Mouse (Mus musculus) heart, adult 2 months (tissue): ENCODE measurements around the gene Cst8. TPM values are rescaled to one million over a fixed set of nuclear protein-coding genes. Genes with fewer than 3 reads are reported as not detected.
"Not testable (repeated sequence)": the region's sequence is repeated elsewhere in the genome, so short reads cannot be mapped to it uniquely, and the experiment has no call there.

Experiments used
- DNase-seq, 2 experiments: peaks; one replicate each; pipeline ENCODE4 v3.0.0; 2021
- H3K27ac ChIP-seq: fragments of 200-600 bp; 2 replicates; pipeline ENCODE4 v1.8.1; 2022
- H3K27me3 ChIP-seq: fragments of 200-500 bp; 2 replicates; pipeline ENCODE4 v1.6.1; 2012; ENCODE audit warnings: mild to moderate bottlenecking, low read length, inconsistent platforms, mixed read lengths; ENCODE audit not compliant: control insufficient read depth, insufficient read depth
- H3K36me3 ChIP-seq: fragments of 200-500 bp; 2 replicates; pipeline ENCODE4 v1.6.1; 2012; ENCODE audit warnings: low read length, inconsistent platforms; ENCODE audit not compliant: control insufficient read depth, insufficient read depth
- H3K4me1 ChIP-seq: fragments of 200-500 bp; 2 replicates; pipeline ENCODE4 v1.6.1; 2011; ENCODE audit warnings: low read length; ENCODE audit not compliant: control insufficient read depth, insufficient read depth
- H3K4me3 ChIP-seq: fragments of 200-600 bp; 2 replicates; pipeline ENCODE4 v1.8.1; 2022
- H3K79me2 ChIP-seq: fragments of 200-500 bp; replicated peaks from 2 replicates; pipeline ENCODE4 v1.6.1; 2012; ENCODE audit warnings: mild to moderate bottlenecking, inconsistent platforms, low read length, moderate library complexity, mixed read lengths; ENCODE audit not compliant: control insufficient read depth, insufficient read depth
- H3K9ac ChIP-seq: fragments of 200-500 bp; 2 replicates; pipeline ENCODE4 v1.6.1; 2012; ENCODE audit warnings: low read depth, mild to moderate bottlenecking, control low read depth, inconsistent platforms, low read length, mixed read lengths
- CTCF ChIP-seq: fragments of 200-600 bp; IDR thresholded peaks from 2 replicates; pipeline ENCODE4 v1.8.1; 2022; ENCODE audit warnings: antibody characterized with exemption, mild to moderate bottlenecking, moderate library complexity
- EP300 ChIP-seq: fragments of 200-500 bp; IDR thresholded peaks from 2 replicates; pipeline ENCODE4 v1.6.1; 2011; ENCODE audit warnings: low read depth, low read length, control low read depth; ENCODE audit not compliant: insufficient read depth
- POLR2A ChIP-seq: fragments of 200-500 bp; IDR thresholded peaks from 2 replicates; pipeline ENCODE4 v1.6.1; 2011; ENCODE audit warnings: mild to moderate bottlenecking, low read depth, low read length, control low read depth; ENCODE audit not compliant: insufficient read depth
- WGBS: fragments of 180-500 bp; shearing (Covaris S2); methylation state at CpG from one replicate; pipeline ENCODE4 v1.1.7; 2018; 5-methylcytosine and 5-hydroxymethylcytosine counted together
- intact Hi-C: fragments of 180-260 bp; cut with DNase I; formaldehyde crosslinking; loops from one replicate; pipeline ENCODE4 v1.15.1; 2025
- long read RNA-seq: library from polyadenylated mRNA; stranded (forward); transcript quantifications from one replicate; pipeline ENCODE4 v2.0.0, GENCODE M21; 2021
- polyA plus RNA-seq: library from polyadenylated mRNA; depleted of rRNA; stranded (reverse); fragments of >200 nt; gene quantifications from 2 replicates; pipeline ENCODE4 v1.2.3, GENCODE M21; 2012; rRNA removed
- total RNA-seq, 2 experiments: library from RNA; stranded (reverse); gene quantifications; 2 replicates each; pipeline ENCODE4 v1.2.3; 2021

Gene Cst8
- not detected for total RNA-seq
- polyA plus RNA-seq: not detected in 2 replicates
- long read RNA-seq: 0 reads

GRCm38 (mm10) chr2:148798485-148798884 lies at the start of gene Cst8:
Cst8 (plus strand) TSS chr2:148798785.
- H3K36me3 ChIP-seq: no peaks in the 10 kb centered on the region
- TF ChIP-seq CTCF: no peak
- no peak for TF ChIP-seq POLR2A
- TF ChIP-seq EP300: no peak
- H3K27me3 ChIP-seq: no peaks in the 10 kb centered on the region
- H3K4me1 ChIP-seq: no peaks in the 10 kb centered on the region
- no peak within 1 kb of the TSS for H3K27ac ChIP-seq
- intact Hi-C loops: no loop called here
- no peak within 1 kb of the TSS for H3K4me3 ChIP-seq
- 83% methylated on average over 1 of the region's 1 CpGs for WGBS
- H3K9ac ChIP-seq: no peak within 1 kb of the TSS
- no peaks in the 10 kb centered on the region for H3K79me2 ChIP-seq
- no peak for DNase-seq

DNA sequence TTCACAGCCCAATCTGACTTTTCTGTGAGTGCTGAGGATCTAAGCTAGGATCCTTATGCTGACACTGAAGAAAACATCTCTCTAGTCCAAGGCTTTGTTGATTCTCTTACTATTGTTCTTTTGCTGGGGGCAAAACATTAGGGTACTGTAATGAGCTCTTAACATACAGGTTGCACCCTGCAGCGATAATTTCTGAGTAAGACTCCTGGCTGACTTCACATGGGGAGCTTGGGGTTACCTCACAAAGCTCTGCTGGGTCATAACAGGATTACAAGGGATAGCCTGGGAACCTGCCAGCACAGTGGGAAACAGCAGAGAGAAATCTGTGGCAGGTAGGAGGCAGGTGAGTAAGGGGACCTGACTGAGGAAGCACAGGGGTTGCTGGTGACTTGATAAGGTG lies 48.5 kb upstream of the Cst8 start, which contains the start of gene Cstl1:
Gene Cstl1 (plus strand): TSS at position 301 of the 400 bp plus-strand sequence.
- H3K27ac ChIP-seq: no peak within 1 kb of the TSS
- DNase-seq: no peak
- no peaks in the 10 kb centered on the region for H3K79me2 ChIP-seq
- H3K27me3 ChIP-seq: no peaks in the 10 kb centered on the region
- H3K4me1 ChIP-seq: no peaks in the 10 kb centered on the region
- 76% methylated on average over 1 of the region's 1 CpGs for WGBS
- intact Hi-C loops: loop anchor here (5.0 kb wide), 1 partner anchor 102 kb away; no protein-coding TSS in a partner anchor
- H3K9ac ChIP-seq: no peak within 1 kb of the TSS
- H3K36me3 ChIP-seq: no peaks in the 10 kb centered on the region
- no peak for TF ChIP-seq CTCF
- TF ChIP-seq EP300: no peak
- TF ChIP-seq POLR2A: no peak
- no peak within 1 kb of the TSS for H3K4me3 ChIP-seq

GRCm38 (mm10) chr2:148751893-148752813 lies 46.4 kb upstream of the Cst8 start:
- no peak overlapping the region for H3K27ac ChIP-seq
- H3K79me2 ChIP-seq: no peaks in the 10 kb centered on the region
- TF ChIP-seq CTCF (peak; percentile 64), POLR2A (no peak)
- H3K9ac ChIP-seq: no peak overlapping the region
- no peaks in the 10 kb centered on the region for H3K36me3 ChIP-seq
- no peaks in the 10 kb centered on the region; the same call in 1 of the 2 replicates for H3K27me3 ChIP-seq
- H3K4me3 ChIP-seq: peak overlapping the region; percentile 53
- H3K4me1 ChIP-seq: no peaks in the 10 kb centered on the region
- peak; percentile 64 to 66 for DNase-seq
- 13% methylated on average over 15 of the region's 15 CpGs for WGBS
- intact Hi-C loops: loop anchor here (1.0 to 5.0 kb wide), 2 partner anchors 100 to 150 kb away; no protein-coding TSS in a partner anchor

DNA sequence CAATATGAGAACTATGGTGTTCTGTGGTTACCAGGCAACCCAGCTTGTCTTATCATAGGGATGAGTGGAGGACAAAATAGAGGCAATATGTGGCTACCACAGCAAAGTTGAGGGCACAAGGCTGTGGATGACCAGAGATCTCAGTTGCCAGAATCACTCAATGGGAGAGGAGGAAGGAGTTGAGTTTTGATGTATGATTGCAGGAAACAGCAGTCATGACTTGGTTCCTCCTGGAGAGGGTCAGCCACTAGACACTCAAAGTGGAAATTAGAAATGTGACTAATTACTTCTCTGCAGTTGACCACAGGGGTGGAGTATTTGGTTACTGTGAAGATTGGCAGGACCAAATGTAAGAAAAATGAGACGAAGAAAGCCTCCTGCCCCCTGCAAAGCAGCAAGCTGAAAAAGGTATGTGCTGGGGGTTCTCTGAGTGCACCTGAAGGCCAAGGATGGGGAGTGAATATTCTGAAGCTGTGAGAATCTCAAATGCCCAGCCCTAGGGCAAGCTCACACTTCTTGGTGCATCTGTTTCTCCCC lies 44.2 kb upstream of the Cst8 start:
- WGBS: 60% methylated on average over 1 of the region's 1 CpGs

DNA sequence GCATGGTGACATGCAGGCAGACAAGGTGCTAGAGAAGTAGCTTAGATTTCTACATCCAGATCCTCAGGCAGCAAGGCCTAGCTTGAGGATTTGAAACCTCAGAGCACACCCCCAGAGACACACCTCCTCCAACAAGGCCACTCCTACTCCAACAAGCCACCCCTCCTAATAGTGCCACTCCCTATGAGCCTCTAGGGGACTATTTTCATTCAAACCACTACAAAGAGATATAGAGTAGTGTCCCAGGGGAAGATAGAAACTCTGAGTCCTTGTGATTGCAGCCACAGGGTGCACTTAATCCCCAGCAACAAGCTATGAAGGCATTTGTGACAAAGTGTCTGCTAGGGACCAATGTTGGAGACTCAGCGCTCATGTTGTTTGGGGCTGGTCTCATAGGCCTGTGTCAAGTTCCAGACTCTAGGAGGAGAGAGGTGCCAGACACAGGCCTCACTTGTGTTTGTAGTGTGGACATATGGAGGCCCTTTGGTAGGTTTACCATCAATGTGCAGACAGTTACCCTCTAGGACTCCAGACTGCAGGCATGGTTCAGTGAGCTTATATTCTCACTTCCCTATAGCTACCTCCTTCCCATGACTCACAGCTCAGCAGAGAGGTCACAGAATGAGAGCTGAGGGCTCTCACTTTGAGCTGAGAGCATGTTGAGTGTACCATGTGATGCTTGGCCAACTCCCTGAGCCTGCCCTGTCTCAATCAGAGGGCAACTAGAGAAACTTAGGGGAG lies 34.8 kb upstream of the Cst8 start:
- TF ChIP-seq CTCF (no peak), EP300 (no peak)
- no peak overlapping the region for H3K4me3 ChIP-seq
- intact Hi-C loops: no loop called here

More for the DNA sequence above, 44.2 kb upstream of the Cst8 start:
- Histone ChIP-seq H3K27me3 (no peaks in the 10 kb centered on the region; the same call in 1 of the 2 replicates), H3K4me3 (no peak overlapping the region), H3K4me1 (no peaks in the 10 kb centered on the region), H3K9ac (no peak overlapping the region), H3K27ac (no peak overlapping the region), H3K36me3 (no peaks in the 10 kb centered on the region), H3K79me2 (no peaks in the 10 kb centered on the region)
- no peak for DNase-seq
- intact Hi-C loops: loop anchor here (5.0 kb wide), 1 partner anchor 98 kb away; no protein-coding TSS in a partner anchor
- TF ChIP-seq CTCF (no peak), EP300 (no peak), POLR2A (no peak)

GRCm38 (mm10) chr2:148771397-148771796 lies 27.2 kb upstream of the Cst8 start, which contains the start of gene Cst11:
Cst11 (minus strand) TSS chr2:148771497.
- H3K36me3 ChIP-seq, H3K4me3 ChIP-seq, H3K79me2 ChIP-seq, H3K4me1 ChIP-seq, intact Hi-C loops, H3K27me3 ChIP-seq, H3K9ac ChIP-seq, H3K27ac ChIP-seq, DNase-seq: not testable (repeated sequence)
- 78% methylated on average over 4 of the region's 4 CpGs for WGBS

More for the DNA sequence above, 34.8 kb upstream of the Cst8 start:
- DNase-seq: no peak
- no peaks in the 10 kb centered on the region for H3K79me2 ChIP-seq
- no peaks in the 10 kb centered on the region for H3K36me3 ChIP-seq
- H3K4me1 ChIP-seq: no peaks in the 10 kb centered on the region
- WGBS: 100% methylated on average over 1 of the region's 1 CpGs
- H3K27me3 ChIP-seq: no peaks in the 10 kb centered on the region
- no peak overlapping the region for H3K27ac ChIP-seq
- no peak overlapping the region for H3K9ac ChIP-seq
